Mouse (Mus musculus) heart, embryonic 15.5 days (tissue): ENCODE measurements around the gene Zfp358. TPM values are rescaled to one million over a fixed set of nuclear protein-coding genes. Genes with fewer than 3 reads are reported as not detected.

ENCODE experiments used
- ATAC-seq: fragments of 200-750 bp; cut with Nextera tagmentation; replicated peaks from 2 replicates; pipeline ENCODE4 v1.8.0; 2017; ENCODE audit warnings: low read depth, moderate TSS enrichment; ENCODE audit not compliant: insufficient number of reproducible peaks, insufficient read depth, low FRiP score
- H3K27ac ChIP-seq: fragments of 300-500 bp; sonication (generic); 2 replicates; pipeline ENCODE4 v1.5.1; 2015; ENCODE audit warnings: mild to moderate bottlenecking, inconsistent platforms
- H3K27me3 ChIP-seq: fragments of 300-500 bp; sonication (generic); 2 replicates; pipeline ENCODE4 v1.6.1; 2015; ENCODE audit warnings: inconsistent platforms
- H3K36me3 ChIP-seq: fragments of 300-500 bp; sonication (generic); 2 replicates; pipeline ENCODE4 v1.6.1; 2015; ENCODE audit warnings: mild to moderate bottlenecking, inconsistent platforms
- H3K4me1 ChIP-seq: fragments of 300-500 bp; sonication (generic); replicated peaks from 2 replicates; pipeline ENCODE4 v1.6.1; 2015; ENCODE audit warnings: inconsistent platforms
- H3K4me2 ChIP-seq: fragments of 300-500 bp; sonication (generic); 2 replicates; pipeline ENCODE4 v1.6.1; 2015; ENCODE audit warnings: inconsistent platforms, mild to moderate bottlenecking, moderate library complexity
- H3K4me3 ChIP-seq: fragments of 300-500 bp; sonication (generic); 2 replicates; pipeline ENCODE4 v1.5.1; 2015; ENCODE audit warnings: mild to moderate bottlenecking, inconsistent platforms
- H3K9ac ChIP-seq: fragments of 300-500 bp; sonication (generic); 2 replicates; pipeline ENCODE4 v1.6.1; 2015; ENCODE audit warnings: mild to moderate bottlenecking, inconsistent platforms
- H3K9me3 ChIP-seq: fragments of 300-500 bp; sonication (generic); replicated peaks from 2 replicates; pipeline ENCODE4 v1.6.1; 2016; ENCODE audit warnings: inconsistent platforms
- WGBS: fragments of 180-500 bp; shearing (Covaris S2); methylation state at CpG from one replicate; pipeline ENCODE4 v1.1.7; 2015; ENCODE audit warnings: mixed read lengths; 5-methylcytosine and 5-hydroxymethylcytosine counted together
- polyA plus RNA-seq: library from polyadenylated mRNA; unstranded; fragments of >200 nt; fragmentation: Nextera tagmentation; extraction: Ambion mirVana; gene quantifications from 2 replicates; pipeline ENCODE4 v1.2.1, GENCODE M21; 2015

Zfp358 gene
- polyA plus RNA-seq, 1 experiment from 2014 or later: 26.4 TPM

- no peak for ATAC-seq
- Histone ChIP-seq H3K9ac (no peak overlapping the region), H3K4me1 (no peaks in the 10 kb centered on the region), H3K36me3 (peaks cover 30% of the 10 kb centered on the region), H3K4me3 (no peak overlapping the region), H3K27me3 (no peaks in the 10 kb centered on the region), H3K4me2 (no peak overlapping the region), H3K27ac (no peak overlapping the region), H3K9me3 (no peaks in the 10 kb centered on the region)
- WGBS: 94% methylated on average over 18 of the region's 18 CpGs
Measured at GRCm38 (mm10) chr8:3531936-3532335, 39.0 kb downstream of the Zfp358 start.

GRCm38 (mm10) chr8:3536053-3536841, 43.3 kb downstream of the Zfp358 start:
- ATAC-seq: no peak
- H3K9me3 ChIP-seq: no peaks in the 10 kb centered on the region
- H3K4me2 ChIP-seq: no peak overlapping the region
- H3K36me3 ChIP-seq: peaks cover 52% of the 10 kb centered on the region
- no peaks in the 10 kb centered on the region for H3K4me1 ChIP-seq
- H3K27me3 ChIP-seq: no peaks in the 10 kb centered on the region
- WGBS: 58% methylated on average over 15 of the region's 15 CpGs
- no peak overlapping the region for H3K9ac ChIP-seq
- H3K4me3 ChIP-seq: no peak overlapping the region
- no peak overlapping the region for H3K27ac ChIP-seq

DNA sequence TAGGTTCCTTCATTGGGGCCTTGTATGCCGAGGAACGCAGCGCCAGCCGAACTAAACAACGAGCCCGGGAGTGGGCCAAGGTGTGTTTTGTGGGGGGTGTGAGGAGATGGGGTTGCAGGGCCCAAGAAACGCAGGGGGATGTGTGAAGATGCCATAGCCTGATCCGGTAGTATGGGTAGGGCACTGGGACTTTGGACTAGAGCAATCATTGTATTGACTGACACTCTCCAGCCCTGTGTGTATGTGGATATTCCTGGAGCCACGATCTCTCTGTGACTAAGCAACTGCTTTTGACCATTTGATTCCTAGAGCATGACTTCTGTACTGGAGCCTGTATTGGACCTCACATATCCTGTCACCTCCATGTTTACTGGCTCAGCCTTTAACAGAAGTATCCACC, 44.0 kb downstream of the Zfp358 start:
- H3K36me3 ChIP-seq: peaks cover 51% of the 10 kb centered on the region
- ATAC-seq: no peak
- H3K9me3 ChIP-seq: no peaks in the 10 kb centered on the region
- 93% methylated on average over 9 of the region's 9 CpGs for WGBS
- H3K4me1 ChIP-seq: no peaks in the 10 kb centered on the region
- no peak overlapping the region for H3K4me2 ChIP-seq
- H3K27me3 ChIP-seq: no peaks in the 10 kb centered on the region
- H3K4me3 ChIP-seq: no peak overlapping the region
- H3K9ac ChIP-seq: no peak overlapping the region
- no peak overlapping the region for H3K27ac ChIP-seq

DNA sequence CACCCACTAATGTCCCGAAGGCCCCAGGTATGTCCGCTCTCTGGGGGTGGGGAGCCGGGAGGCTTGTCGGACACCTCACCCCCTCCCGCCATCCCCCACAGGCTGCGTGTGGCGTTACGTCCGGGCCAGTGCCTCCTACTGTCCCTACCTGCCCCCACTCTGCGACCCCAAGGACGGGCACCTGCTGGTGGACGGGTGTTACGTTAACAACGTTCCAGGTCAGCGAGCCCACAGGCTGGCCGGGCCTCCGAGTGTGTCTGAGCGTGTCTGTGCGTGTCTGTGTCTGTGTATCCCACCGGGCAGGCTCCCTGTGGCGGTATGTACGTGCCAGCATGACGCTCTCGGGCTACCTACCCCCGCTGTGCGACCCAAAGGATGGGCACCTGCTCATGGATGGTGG, 44.7 kb downstream of the Zfp358 start:
- no peaks in the 10 kb centered on the region for H3K9me3 ChIP-seq
- no peaks in the 10 kb centered on the region for H3K4me1 ChIP-seq
- H3K27ac ChIP-seq: no peak overlapping the region
- H3K4me3 ChIP-seq: no peak overlapping the region
- WGBS: 94% methylated on average over 26 of the region's 26 CpGs
- peaks cover 44% of the 10 kb centered on the region for H3K36me3 ChIP-seq
- H3K27me3 ChIP-seq: no peaks in the 10 kb centered on the region
- no peak for ATAC-seq
- no peak overlapping the region for H3K9ac ChIP-seq
- H3K4me2 ChIP-seq: no peak overlapping the region

- no peak overlapping the region for H3K27ac ChIP-seq
- 73% methylated on average over 7 of the region's 7 CpGs for WGBS
- no peak overlapping the region for H3K4me3 ChIP-seq
- H3K9me3 ChIP-seq: no peaks in the 10 kb centered on the region
- no peak for ATAC-seq
- H3K27me3 ChIP-seq: no peaks in the 10 kb centered on the region
- no peaks in the 10 kb centered on the region for H3K4me1 ChIP-seq
- peaks cover 56% of the 10 kb centered on the region for H3K36me3 ChIP-seq
- no peak overlapping the region for H3K9ac ChIP-seq
- no peak overlapping the region for H3K4me2 ChIP-seq
Measured at GRCm38 (mm10) chr8:3539146-3539545, 46.2 kb downstream of the Zfp358 start.

DNA sequence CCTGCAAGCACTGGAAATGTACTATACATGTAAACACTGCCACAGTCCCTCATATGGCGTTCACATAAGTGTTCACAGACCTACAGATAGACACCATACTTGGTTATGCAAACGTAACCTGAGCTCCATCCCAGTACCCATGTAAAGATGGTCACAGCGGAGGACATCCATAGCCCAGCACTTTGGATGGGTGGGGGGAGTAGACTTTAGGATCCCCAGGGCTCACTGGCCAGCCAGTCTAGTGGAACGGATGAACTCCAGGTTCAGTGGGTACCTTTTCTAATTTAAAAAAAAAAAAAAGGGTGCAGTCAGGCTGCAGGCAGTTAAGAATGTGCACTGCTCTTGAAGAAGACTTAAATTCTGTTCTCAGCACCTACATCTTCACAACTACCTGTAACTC, 47.1 kb downstream of the Zfp358 start:
- Histone ChIP-seq H3K9ac (no peak overlapping the region), H3K4me1 (no peaks in the 10 kb centered on the region), H3K4me3 (no peak overlapping the region), H3K36me3 (peaks cover 60% of the 10 kb centered on the region), H3K4me2 (no peak overlapping the region), H3K27me3 (no peaks in the 10 kb centered on the region), H3K9me3 (no peaks in the 10 kb centered on the region), H3K27ac (no peak overlapping the region)
- 93% methylated on average over 4 of the region's 4 CpGs for WGBS
- ATAC-seq: no peak

DNA sequence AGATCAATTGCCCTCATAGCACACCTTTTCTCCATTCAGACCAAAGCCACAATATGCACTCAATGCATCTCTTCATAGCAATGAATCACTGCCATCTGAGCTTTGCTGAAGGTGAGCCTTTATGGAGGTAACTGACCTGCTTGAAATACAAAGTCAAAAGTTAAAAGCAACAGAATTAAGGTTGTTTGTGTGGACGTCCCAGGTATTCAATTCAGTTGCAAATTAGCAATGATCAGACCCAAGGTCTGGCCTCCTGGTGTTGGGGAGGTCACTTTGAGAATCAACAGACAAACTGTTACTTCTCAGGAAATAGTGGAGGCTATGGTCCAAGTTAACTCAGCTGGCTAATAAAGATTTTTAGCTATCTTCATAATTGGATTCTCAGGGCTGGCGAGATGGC, 53.6 kb downstream of the Zfp358 start:
- H3K9me3 ChIP-seq: no peaks in the 10 kb centered on the region
- no peak overlapping the region for H3K4me2 ChIP-seq
- no peaks in the 10 kb centered on the region for H3K27me3 ChIP-seq
- WGBS: 90% methylated on average over 2 of the region's 2 CpGs
- no peaks in the 10 kb centered on the region for H3K4me1 ChIP-seq
- H3K4me3 ChIP-seq: no peak overlapping the region
- no peak overlapping the region for H3K9ac ChIP-seq
- peaks cover 21% of the 10 kb centered on the region for H3K36me3 ChIP-seq
- no peak for ATAC-seq
- H3K27ac ChIP-seq: no peak overlapping the region

Other genes with a start within 250 kb of the Zfp358 start
- gene Insr, start 213.5 kb upstream of the Zfp358 start, polyA plus RNA-seq: 50.5 and 58.4 TPM in 2 replicates
- 0.10 and 1.1 TPM in 2 replicates for gene A430078G23Rik, start 139.7 kb upstream of the Zfp358 start, polyA plus RNA-seq
- 4.1 and 6.0 TPM in 2 replicates for gene Arhgef18, start 100.1 kb upstream of the Zfp358 start, polyA plus RNA-seq
- 5.2 and 5.8 TPM in 2 replicates for gene Pex11g, start 25.5 kb upstream of the Zfp358 start, polyA plus RNA-seq
- not detected in 2 replicates for gene Tex45, start 22.3 kb upstream of the Zfp358 start, polyA plus RNA-seq
- gene Mcoln1, start 7.3 kb downstream of the Zfp358 start, polyA plus RNA-seq: 42.3 and 54.2 TPM in 2 replicates
- gene Pnpla6, start 22.2 kb downstream of the Zfp358 start, polyA plus RNA-seq: 14.2 and 18.6 TPM in 2 replicates
- 4.8 and 5.4 TPM in 2 replicates for gene C330021F23Rik, start 74.9 kb downstream of the Zfp358 start, polyA plus RNA-seq
- gene Camsap3, start 94.2 kb downstream of the Zfp358 start, polyA plus RNA-seq: 1.3 and 3.0 TPM in 2 replicates
- 27.0 and 36.3 TPM in 2 replicates for gene Xab2, start 128.2 kb downstream of the Zfp358 start, polyA plus RNA-seq
- 72.7 and 104 TPM in 2 replicates for gene Pet100, start 128.4 kb downstream of the Zfp358 start, polyA plus RNA-seq
- gene Pcp2, start 132.4 kb downstream of the Zfp358 start, polyA plus RNA-seq: 0.33 TPM in 1 of 2 replicates, not detected in the other
- 35.1 and 55.6 TPM in 2 replicates for gene Stxbp2, start 137.8 kb downstream of the Zfp358 start, polyA plus RNA-seq
- 0.16 TPM in 1 of 2 replicates, not detected in the other for gene Retn, start 162.6 kb downstream of the Zfp358 start, polyA plus RNA-seq
- 0.29 and 0.51 TPM in 2 replicates for gene Mcemp1, start 172.6 kb downstream of the Zfp358 start, polyA plus RNA-seq
- gene Fcor, start 179.2 kb downstream of the Zfp358 start, polyA plus RNA-seq: 5.7 and 6.6 TPM in 2 replicates
- 30.5 and 34.0 TPM in 2 replicates for gene Trappc5, start 183.2 kb downstream of the Zfp358 start, polyA plus RNA-seq
- 0.14 TPM in 1 of 2 replicates, not detected in the other for gene Fcer2a, start 201.0 kb downstream of the Zfp358 start, polyA plus RNA-seq
- gene Clec4g, start 227.5 kb downstream of the Zfp358 start, polyA plus RNA-seq: 3.2 and 3.6 TPM in 2 replicates